Mouse (Mus musculus): ENCODE measurements at regions not wholly inside any gene's neighbourhood (a gene's known extent, or its start where the extent isn't known, plus 50 kb on each side); places are given as distances from the start of the nearest gene placed in this dataset.
A peak's percentile ranks its signal among the peaks of the same experiment; 100 is the strongest.

DNA sequence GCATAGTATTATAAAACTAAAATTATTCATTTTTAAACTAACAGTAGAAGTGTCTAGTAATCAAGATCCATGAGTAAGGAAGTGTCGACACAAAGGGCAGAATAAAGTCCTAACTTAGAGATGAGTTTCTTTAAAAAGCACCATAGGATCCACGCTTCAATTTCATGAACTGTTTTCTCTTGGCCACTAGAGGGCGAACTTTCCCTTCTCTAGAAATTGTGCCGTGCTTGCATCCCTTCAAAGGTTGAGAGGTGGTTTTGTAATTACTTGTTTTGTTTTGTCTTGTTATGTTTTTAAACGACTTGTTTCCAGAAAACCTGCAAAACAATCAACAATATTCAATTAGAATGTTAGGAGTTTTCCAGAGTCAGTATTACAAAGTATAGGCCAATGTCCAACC is 253.8 kb downstream of the Pax3 start:
- DNase-seq (ENCODE audit: low read depth, low spot score): peak; percentile 23

DNA sequence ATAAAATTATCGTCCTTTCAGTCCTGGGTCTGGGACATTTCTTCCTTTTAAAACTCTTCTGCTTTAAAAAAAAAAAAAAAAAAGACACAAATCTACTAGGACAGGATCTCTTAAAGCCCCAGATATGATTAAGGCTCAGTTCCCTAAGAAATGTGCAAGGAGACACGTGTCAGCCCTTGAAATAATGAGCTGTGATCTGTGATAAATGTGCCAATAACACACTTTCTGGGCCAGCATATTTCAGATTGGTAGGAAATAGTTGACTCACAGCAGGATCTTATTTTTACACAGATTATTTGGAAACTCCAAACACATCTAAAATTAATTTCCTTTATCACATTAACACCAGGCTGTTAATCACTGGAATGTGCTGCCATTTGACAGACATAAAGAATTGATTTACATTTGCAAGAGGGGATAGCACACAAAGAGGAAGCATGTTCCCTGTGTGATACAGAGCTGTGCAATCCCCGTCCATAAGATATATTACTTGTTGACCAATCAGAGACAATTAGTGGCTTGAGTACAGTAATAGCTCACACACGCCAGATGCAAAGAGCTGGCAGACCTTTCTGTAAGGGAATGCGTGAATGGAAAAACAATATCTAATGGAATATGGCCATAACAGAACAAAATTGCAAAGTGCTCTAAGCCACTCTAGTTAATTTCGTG is 263.7 kb downstream of the Pax3 start:
- no peak for DNase-seq (ENCODE audit: low read depth, low spot score)

DNA sequence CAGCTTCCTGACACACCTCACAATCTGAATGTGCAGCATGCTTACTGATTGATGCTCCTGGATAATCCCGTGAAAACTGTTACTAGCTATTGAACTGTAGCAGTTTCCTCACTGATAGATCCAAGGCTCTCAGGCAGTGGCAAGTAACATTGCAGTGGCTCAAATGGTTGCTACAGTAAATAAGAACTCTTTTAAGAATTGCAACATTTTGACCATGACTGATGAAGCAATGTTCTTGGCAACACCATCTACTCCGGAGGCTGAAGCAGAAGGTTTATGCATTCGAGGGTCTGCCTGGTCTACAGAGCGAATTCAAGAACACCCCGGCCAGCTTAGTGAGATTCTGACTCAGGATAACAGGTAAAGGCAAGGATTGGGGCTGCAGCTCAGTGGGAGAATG is 264.7 kb downstream of the Pax3 start:
- no peak for DNase-seq (ENCODE audit: low read depth, low spot score)

DNA sequence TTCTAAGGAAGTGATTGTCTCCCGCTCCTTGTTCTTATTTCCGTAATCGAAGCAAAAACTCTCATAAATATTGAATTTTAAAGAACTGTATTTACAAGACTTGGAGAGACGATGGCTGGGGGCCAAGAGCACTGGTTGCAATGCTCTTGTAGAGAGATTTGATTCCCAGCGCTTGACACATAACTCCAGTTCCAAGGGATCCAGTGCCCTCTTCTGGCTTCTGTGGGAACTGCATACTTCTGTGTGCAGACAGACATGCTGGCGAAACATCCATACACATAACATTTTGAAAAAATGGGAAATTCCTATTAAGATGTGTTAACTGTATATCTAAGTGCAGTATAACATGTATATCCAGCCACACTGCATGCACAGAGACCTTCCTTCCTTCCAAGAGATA is 266.3 kb downstream of the Pax3 start:
- DNase-seq (ENCODE audit: low read depth, low spot score): peak; percentile 1

DNA sequence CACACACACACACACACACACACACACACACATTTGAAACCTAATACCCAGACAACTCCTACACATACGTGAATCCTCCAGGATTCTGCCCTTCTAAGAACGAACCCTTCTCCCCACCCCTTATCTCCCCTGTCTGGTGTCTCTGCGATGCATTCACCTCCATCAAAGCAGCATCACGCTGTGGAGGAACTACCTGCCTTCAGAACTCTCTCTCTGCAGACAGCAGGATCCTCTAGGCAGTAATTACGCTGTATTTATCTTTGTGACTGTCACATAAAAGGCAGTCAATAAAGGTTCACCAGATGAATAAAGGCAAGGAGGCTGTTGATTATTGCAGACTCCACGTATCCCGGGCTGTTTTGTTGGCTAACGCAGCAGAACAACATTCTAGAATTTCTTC is 267.4 kb downstream of the Pax3 start:
- DNase-seq (ENCODE audit: low read depth, low spot score): no peak

DNA sequence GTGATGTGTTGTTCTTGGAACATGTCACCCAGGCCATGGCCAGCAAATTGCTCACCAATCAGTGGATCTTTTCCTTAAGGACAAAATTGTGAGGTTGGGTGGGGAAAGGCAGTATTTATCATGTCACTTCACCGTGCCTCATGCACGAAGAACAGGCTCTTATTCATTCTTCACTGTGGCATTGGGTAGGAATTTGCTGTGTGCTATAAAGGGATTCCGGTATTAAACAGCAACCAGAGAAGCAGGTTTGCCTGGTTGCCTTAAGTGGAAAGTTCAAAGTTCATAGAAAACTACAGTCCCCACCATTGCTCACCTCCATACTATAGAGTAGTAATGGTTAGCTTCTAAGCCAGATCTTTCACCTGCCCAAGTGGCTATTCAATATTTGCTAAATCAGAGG is 270.8 kb downstream of the Pax3 start:
- DNase-seq (ENCODE audit: low read depth, low spot score): no peak

DNA sequence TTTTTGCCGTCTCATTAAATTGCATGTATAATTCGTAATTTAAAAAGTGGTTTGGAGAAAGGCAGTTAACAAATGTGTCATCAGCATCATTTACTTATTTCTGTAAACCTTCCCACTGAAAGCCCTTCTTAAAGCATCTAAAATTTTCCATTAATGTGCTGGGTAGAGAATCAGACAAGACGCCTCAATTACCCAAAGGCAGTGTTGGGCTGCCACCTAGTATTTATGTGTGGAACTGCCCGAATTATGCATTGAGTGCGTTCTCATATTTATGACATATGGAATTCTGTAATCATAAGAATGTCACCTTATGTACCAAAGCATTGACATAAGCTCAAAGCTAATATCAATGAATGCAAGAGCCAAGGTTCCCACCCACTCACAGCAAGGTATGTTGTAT is 300.7 kb downstream of the Pax3 start:
- DNase-seq (ENCODE audit: low read depth, low spot score): no peak

DNA sequence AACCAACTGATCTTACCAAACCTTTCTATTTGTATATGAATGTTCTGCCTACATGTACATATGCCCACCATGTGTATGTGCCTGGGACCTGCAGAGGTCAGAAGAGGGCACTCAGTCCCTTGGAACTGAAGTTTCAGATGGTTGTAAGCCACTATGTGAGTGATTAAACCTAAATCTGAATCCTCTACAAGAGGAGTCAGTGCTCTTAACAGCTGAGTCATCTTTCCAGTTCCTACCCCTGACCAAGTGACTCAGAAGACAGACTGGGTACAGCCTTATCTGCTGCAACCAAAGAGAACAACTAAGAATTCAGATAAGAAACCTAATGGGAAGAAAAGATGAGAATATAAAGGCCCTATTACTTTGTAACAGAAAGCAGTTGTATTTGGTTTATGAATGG is 317.9 kb downstream of the Pax3 start:
- no peak for DNase-seq (ENCODE audit: low read depth, low spot score)

DNA sequence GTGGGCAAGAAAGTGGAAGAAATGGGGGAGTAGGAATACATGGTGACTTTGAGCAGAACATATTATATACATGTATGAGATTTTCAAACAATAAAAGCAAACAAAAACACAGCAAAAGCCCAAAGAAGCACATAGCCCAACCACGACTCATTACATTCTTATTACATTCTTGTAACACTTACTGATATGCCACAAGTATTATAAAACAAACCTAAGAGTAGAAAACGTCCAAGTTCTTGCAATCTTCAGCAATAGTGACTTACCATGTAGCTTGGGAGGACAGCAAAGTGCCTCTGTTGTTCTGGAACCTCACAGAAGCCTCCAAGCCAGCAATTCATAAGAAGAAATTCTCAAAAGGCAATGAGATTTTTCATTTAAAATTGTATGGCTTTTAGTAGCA is 326.8 kb downstream of the Pax3 start:
- DNase-seq (ENCODE audit: low read depth, low spot score): no peak

DNA sequence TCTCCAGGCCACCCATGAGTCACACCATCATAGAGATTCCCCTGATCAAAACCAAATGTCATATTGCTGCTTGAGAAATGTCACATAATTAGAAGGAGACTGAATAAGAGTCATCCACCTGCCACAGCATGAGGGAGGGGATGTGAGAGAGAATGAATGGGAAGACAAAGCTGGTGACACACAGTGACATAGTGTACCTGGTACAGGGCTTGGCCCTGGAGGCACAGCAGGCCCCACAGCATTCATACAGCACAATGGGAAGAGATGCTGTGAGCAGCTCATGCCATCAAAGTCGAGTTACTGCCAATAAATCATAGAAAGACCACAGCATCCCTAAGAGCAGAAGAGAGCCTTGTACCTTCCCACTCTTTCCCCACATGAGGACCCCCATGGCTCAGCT is 327.8 kb downstream of the Pax3 start:
- no peak for DNase-seq (ENCODE audit: low read depth, low spot score)

DNA sequence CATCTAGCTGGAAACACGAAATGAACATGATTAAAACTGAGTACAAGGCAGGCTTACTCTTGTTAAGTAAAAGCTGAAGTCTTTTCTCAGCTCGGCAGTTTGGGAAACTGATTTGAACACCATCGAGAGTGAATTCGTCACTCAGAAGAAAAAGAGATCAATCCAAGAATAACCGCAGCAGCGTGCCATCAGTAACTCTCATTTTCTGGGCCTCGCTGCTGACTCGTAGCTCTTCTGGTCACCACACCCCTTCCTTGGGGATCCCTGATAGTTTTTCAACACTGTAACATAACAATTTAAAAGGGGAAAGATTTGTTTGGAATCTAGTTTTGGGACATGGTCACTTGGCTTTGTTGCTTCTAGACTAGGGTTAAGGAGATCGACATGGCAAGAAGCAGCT is 337.0 kb downstream of the Pax3 start:
- no peak for DNase-seq (ENCODE audit: low read depth, low spot score)

DNA sequence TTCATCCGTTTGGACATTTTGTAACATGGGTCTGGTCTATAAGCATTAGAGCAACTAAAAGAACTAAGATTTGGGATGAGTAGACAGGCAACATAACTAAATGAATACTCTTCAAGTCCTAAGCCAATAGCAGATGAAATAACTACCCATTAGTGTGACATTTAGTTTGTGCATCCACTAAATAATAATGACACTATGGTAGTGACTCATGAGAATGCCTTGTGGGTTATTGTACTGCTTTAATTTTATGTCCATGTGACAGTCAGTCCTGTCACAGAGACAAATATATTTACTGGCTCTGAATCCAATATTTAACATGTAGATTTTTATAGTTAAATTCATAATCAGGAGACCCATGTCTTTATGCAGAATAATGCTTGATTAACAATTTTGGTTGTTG is 339.5 kb upstream of the Epha4 start:
- DNase-seq (ENCODE audit: low read depth, low spot score): no peak

DNA sequence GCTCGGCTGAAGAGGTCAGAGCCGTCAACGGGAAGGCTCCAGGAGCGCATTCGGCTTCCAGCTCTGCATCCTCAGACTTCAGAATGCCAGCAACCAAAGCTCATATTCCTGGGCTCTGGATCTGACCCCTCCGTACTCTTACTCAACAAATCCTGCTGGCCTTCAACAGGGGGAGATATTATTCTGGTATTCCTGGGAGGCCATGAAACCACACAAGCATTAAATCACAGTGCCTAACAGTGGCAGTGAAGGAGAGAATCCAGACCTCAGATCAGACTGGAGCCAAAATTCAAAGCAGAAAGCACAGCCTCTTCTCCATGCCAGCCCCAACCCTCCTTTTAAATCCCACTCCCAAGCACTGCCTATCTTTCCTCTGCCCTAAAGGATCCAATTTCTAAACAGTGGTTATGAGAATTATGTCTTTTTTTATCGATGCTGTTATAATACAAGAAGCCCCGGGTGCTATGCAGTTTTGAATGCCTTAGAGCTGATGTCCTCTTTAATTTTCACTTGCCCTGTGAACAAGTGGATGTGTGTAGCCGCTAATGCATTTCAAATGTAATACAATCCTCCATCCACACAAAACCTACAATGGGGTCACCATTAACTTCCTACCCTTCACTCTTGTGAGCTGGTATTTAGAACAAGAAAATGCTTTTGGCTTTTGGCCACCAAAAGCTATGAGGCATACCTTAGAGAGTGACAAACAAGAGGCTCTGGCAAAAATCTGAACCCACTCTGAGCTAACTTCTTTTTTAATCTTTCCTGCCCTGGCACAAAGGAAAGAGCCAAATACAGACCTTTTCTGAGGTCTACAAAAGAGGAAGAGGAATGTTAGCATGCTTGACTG is 333.1 kb upstream of the Epha4 start:
- DNase-seq (ENCODE audit: low read depth, low spot score): no peak

DNA sequence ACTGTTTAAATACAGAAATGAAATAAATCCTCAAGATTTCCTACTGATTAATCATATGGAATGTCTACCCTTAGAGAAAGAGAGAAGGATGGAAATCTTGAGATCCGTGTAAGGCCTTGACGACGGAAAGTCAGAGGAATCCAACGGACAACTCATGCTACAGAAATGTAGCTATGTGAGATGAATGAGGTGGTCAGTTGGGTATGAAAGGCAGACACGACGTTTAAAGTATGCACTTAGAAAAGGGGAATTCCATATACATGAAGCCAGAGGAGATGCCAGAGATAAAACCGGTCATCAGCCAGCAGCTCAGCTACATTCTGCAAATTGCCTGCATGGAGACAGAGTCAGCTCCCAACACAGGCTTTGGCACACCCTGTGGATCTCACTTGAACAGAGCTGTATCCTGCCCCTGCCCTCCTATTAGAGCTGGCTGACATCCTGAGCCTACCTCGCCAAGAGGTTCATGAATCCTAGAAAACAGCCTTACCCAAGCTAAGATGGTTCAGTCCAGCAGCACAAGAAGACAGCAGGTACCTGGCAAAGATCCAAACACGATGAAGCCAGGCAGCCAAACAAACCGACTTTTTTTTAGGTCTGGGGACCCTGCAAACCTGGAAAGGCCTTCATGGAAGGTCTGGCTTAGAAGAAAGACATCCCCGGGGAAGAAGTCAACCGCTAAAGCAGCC is 331.3 kb upstream of the Epha4 start:
- no peak for DNase-seq (ENCODE audit: low read depth, low spot score)

DNA sequence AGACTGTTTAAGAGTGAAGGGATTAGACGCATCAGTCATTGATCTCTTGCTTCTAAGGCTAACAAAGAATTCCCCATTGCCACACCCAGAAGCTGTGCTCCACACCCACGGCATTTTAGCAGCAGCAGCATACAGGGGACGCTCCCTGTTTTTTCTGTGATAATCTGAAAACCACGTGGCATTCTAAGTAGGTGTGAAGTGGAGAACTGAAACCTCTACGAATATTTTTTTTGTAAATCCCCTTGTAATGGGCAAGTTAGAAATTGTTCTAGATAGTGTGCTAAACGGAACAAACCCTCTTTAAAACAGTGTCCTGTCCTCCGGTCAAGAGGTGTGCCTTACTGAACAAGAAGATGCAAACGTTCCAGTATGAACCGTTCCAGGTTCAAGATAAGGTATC is 325.8 kb upstream of the Epha4 start:
- no peak for DNase-seq (ENCODE audit: low read depth, low spot score)

DNA sequence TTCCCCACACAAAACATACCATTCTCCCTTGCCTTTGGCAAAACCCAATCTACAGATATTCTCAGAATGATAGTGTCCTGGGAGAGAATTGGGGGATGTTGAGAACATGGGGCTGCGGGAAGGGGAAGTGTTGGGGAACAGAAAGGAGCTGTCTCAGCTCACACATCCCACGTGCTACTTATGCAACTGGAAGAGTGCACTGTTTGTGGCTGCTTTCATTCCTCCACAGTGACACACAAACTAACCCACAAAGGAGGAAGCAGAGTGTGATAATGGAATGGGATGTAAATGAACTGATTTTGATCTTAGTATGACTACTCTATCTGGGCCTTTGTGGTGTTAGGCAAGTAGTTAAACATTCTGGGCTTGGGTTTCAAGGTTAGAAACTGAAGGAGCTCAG is 317.3 kb upstream of the Epha4 start:
- DNase-seq (ENCODE audit: low read depth, low spot score): no peak

DNA sequence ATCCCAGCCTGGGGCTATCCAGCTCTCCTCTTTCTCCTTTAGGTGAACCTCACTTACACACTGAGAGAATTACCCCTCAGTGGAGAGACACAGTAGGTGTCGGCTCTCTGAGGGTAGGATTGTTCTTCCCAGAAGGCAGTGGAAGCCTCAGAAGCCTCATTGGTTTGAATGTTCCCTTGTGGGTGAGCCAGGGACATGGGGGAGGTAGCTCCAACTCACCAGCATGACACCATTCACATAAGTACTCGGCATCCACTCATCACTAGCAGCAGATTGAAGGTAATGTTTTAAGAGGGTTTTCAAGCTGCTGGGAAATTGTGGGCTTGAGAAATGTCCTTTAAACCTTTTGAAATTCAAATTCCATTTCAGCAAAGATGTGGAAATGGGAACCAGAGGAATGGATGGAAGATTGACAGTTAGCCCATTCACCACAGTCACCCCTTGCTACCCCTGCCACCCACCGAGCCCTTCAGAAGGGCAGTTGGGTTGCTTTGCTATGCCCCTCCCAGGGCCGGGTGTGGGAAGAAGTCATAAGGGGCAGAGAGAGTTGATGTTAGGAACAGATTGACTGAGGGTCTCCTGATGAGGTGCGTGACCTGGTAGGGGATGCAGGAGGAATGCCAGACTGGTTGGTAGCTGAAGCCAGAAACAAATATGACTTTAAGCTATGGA is 310.0 kb upstream of the Epha4 start:
- no peak for DNase-seq (ENCODE audit: low read depth, low spot score)

DNA sequence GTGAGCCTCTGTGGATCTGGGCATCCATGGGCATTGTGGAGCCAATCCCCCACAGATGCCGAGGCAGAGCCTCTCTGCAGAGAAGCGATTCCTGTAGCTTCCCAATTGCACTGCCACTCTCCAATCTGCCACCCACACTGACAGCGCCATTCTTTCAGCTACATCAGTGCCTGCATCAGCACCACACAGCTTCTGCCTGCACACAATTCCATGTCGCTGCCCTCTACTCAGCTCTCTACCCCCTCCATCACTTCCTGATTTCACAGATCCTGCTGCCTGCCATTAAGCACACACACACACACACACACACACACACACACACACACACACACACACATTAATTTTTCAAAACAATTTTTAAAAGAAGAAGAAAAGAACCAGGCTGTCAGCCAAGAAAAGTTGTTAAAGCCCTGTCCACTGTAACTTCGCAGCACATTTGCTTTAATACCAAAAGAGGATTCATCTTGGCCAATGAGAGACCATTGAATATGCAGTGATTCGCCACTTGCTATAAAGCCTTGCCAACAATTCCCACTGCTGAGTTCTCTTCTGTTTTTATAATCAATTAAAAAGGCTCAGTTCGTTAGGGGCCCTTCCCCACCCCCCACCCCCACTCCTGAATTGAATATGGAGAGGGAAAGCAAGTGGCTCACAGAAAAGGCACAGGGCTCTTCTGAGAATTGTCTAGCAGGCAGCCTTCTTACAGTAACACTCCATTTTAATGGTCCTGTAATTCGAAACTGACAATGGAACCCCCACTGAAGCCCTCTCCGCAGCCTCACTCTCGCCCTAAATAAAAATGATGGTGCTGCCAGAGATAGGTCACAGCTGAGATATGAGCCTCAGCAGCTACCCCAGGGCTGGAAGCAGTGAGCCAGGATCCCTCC is 309.2 kb upstream of the Epha4 start:
- no peak for DNase-seq (ENCODE audit: low read depth, low spot score)

DNA sequence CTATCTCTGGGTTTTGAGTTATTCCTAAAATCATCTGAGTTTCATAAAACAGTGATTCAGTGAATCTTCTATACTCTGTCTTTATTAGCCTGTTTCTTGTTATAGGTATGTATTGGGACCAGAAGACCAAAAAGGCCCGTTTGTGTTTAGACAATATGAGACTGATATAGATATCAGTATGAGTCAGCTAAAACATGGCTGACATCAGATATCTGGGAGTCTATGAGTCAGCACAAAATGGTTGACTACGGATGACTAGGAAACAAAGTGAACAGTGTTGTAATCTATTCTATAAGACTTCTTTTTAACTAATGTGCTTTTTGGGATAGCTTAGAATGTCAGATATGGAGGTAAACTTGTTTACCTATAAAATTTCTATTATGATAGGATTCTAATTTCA is 305.2 kb upstream of the Epha4 start:
- no peak for DNase-seq (ENCODE audit: low read depth, low spot score)

DNA sequence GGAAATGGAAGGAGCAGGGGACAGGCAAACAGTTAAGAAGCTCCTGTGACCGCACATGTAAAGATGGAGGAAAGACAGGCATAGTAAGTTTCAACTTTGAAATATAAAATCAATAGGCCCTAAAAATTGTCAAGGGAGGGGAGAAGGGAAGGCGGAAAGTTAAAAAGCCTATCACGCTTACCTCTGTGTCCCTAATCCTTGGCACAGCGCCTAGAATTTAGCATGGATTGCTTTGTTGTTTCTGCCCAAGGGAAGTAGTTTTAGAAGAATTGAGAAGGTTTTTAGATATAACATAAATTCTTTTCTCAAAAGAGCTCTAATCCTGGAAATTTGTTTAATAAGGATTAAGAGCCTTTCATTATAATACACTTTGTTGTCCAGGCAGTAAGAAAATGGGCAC is 300.6 kb upstream of the Epha4 start:
- no peak for DNase-seq (ENCODE audit: low read depth, low spot score)

DNA sequence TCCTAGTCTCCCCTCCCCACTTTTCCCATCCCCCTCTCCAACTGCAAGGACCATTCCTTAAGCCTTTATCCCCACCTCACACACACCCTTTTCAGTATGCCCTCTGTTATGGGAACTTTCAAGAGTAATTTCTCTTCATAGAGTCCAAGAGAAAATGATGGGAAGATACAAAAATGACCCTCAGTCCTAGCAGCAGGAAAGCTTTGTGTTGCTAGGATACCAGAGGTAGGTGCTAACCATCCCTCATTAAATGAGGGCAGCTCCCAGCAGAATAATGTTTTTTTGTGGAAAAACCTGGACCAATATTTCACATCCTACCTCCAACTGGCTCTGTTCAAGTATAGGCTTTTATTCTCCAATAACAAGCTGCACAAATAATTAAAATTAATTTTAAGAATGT is 296.7 kb upstream of the Epha4 start:
- DNase-seq (ENCODE audit: low read depth, low spot score): no peak

Data from A20 (cell line).